9 mouse cellular contexts compared by ENCODE assay signal in the genomic region with DNA sequence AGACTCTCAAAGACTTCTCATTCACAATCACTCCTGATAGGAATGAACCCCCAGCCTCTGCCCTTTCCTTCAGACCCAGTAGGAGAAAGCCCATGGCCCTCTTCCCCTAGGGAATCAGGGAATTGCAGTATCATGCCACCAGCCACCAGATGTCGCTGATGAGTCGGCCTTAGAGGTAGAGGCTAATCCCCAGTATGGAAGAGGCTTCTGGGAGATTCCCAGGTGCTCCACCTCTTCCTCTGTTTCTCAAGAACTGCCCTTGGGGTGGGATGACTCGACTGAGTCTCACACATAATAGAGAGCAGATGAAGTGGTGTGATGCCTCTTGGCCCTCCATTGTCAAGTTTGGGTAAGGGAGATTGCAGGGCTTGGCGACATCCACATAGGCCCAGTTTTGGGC. TPM values are rescaled to one million over a fixed set of nuclear protein-coding genes. Genes with fewer than 3 reads are reported as not detected.
DNase-seq lines count a peak whose midpoint lies in the region; ATAC-seq and TF ChIP-seq lines count a peak whose summit lies in the region.
"Had no signal": no experiment of that assay in that cellular context is flagged by ENCODE, and none has a peak within 500 bp of the region (broad histone marks: within the 10 kb centered on the region; RNA-seq: fewer than 3 reads in every experiment).

No protein-coding gene starts in this region.

- H3K9ac ChIP-seq in limb, embryonic 14.5 days (ENCODE audit: low read depth, low read length, severe bottlenecking) = no peak overlapping the region
- H3K9ac ChIP-seq: midbrain, embryonic 12.5 days had no signal

- no peaks in the 10 kb centered on the region for H3K36me3 ChIP-seq in limb, embryonic 14.5 days (ENCODE audit: control insufficient read depth, insufficient read depth, low read length)
- H3K36me3 ChIP-seq: midbrain, embryonic 12.5 days had no signal

- H3K9me3 ChIP-seq in limb, embryonic 14.5 days (ENCODE audit: control insufficient read depth, low read length) = no peaks in the 10 kb centered on the region
- H3K9me3 ChIP-seq: midbrain, embryonic 12.5 days had no signal

- WGBS in limb, embryonic 14.5 days = 24% methylated on average over 4 of the region's 4 CpGs

- H3K4me1 ChIP-seq in limb, embryonic 14.5 days (ENCODE audit: control insufficient read depth, insufficient read depth, low read length) = peaks cover 26% of the 10 kb centered on the region

- TF ChIP-seq POLR2A in limb, embryonic 14.5 days (IDR thresholded peaks at IDR 0.05; ENCODE audit: borderline replicate concordance, extremely low read depth, insufficient read depth, insufficient read length) = no peak

- DNase-seq in left cerebral cortex, adult 18-20 months (ENCODE audit: low spot score in 2 of 2) = peak; percentile 68 to 81
- DNase-seq in left cerebral cortex, adult 8-10 months (ENCODE audit: low spot score in 2 of 2) = no peak
- DNase-seq in MN1 (ENCODE audit: low spot score) = peak; percentile 82
- DNase-seq in c-Kit-negative CD71-positive TER-119-positive erythroid progenitor cells, embryonic 14.5 days (ENCODE audit: low read depth, low spot score) = peak; percentile 54
- DNase-seq in gastrocnemius, postnatal 10 days = peak; percentile 76
- DNase-seq in limb, embryonic 14.5 days (ENCODE audit: low spot score) = peak; percentile 74
- peak; percentile 57 for DNase-seq in retina, adult 2 months (ENCODE audit: low read depth, low spot score)
- no peak for DNase-seq in T-cell, adult 2 months (ENCODE audit: low spot score)

- no peak overlapping the region for H3K4me3 ChIP-seq in limb, embryonic 14.5 days (replicated peaks; ENCODE audit: low read length)
- H3K4me3 ChIP-seq: midbrain, embryonic 12.5 days had no signal

- H3K4me2 ChIP-seq in limb, embryonic 14.5 days (replicated peaks; ENCODE audit: low read depth, low read length, severe bottlenecking) = no peak overlapping the region
- H3K4me2 ChIP-seq: midbrain, embryonic 12.5 days had no signal

- ATAC-seq in limb, embryonic 14.5 days (ENCODE audit: low FRiP score, low read depth) = no peak

- H3K27ac ChIP-seq in limb, embryonic 14.5 days (replicated peaks; ENCODE audit: low read depth, low read length) = no peak overlapping the region
- H3K27ac ChIP-seq: midbrain, embryonic 12.5 days had no signal

- no peaks in the 10 kb centered on the region for H3K27me3 ChIP-seq in limb, embryonic 14.5 days (ENCODE audit: control insufficient read depth, insufficient read depth, low read length)

RNA-seq across cellular contexts. Expression of gene Optc, which starts 3.7 kb away (rescaled TPM):
- total RNA-seq in left cerebral cortex, adult 18-20 months (2021) = 1 to 10 TPM in 1 of 2 experiments, under 1 TPM in 1; 0.75 to 1.6 TPM
- 1 to 10 TPM in 2 of 4 experiments, under 1 TPM in 1, not detected in 1; 0.93 to 1.7 (median 1.4) TPM for total RNA-seq in left cerebral cortex, adult 8-10 months (2022)
- total RNA-seq in gastrocnemius, postnatal 10 days (2021) = under 1 TPM; 0.16 to 0.23 TPM
- 2.4 and 3.7 TPM in 2 replicates for polyA plus RNA-seq in limb, embryonic 14.5 days (2012; rRNA removed)
- 1.0 and 1.1 TPM in 2 replicates for polyA plus RNA-seq in limb, embryonic 14.5 days (2014; fragmentation: Nextera tagmentation; extraction: Ambion mirVana)

RNA-seq across cellular contexts. Expression of gene Prelp, which starts 9.8 kb away (rescaled TPM):
- 10 to 100 TPM; 12.1 to 13.1 TPM for total RNA-seq in left cerebral cortex, adult 18-20 months (2021)
- 10 to 100 TPM in 2 of 4 experiments, 1 to 10 TPM in 2; 9.9 to 13.9 (median 11.0) TPM for total RNA-seq in left cerebral cortex, adult 8-10 months (2022)
- 10 to 100 TPM; 16.3 to 20.0 TPM for total RNA-seq in gastrocnemius, postnatal 10 days (2021)
- polyA plus RNA-seq in limb, embryonic 14.5 days (2012; rRNA removed) = 24.5 and 30.3 TPM in 2 replicates
- 13.9 TPM in 2 replicates for polyA plus RNA-seq in limb, embryonic 14.5 days (2014; fragmentation: Nextera tagmentation; extraction: Ambion mirVana)

Comparison
In these comparisons a context has a peak if more than half of its experiments do, and no peak if none do; other contexts are left out.
1. DNase-seq: peak in left cerebral cortex, adult 18-20 months (2 of 2), MN1 (single experiment), c-Kit-negative CD71-positive TER-119-positive erythroid progenitor cells, embryonic 14.5 days (single experiment), gastrocnemius, postnatal 10 days (single experiment), limb, embryonic 14.5 days (single experiment) and retina, adult 2 months (single experiment); none in left cerebral cortex, adult 8-10 months (0 of 2) and T-cell, adult 2 months (single experiment).